Mouse (Mus musculus): Measurements from ENCODE around the gene Fpr2.
"Not testable (repeated sequence)": the region's sequence is repeated elsewhere in the genome, so short reads cannot be mapped to it uniquely, and the experiment has no call there.

Gene Fpr2

DNA sequence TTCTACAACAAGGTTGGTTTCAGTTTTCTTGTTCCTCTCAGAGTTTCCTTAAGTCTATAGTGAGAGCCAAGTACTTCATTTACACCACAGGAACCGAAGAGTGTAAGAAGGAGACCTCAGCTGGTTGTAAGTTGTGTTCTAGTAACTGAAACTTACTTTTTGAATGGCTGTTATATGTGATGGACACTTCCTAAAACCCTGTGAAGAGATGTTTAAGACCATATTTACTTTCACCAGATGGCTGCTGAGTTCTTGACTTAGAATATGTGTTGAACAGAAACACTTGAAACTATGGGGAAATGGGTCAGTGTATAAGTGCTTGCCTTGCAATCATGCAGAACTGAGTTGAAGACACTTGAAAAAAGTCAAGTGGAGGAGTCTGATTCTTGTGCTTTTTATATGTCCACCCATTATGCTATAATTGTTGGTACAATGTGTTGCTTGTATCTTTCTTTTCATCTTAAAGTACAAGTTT, at the start of gene Fpr2, which contains the start of gene Fpr3:
Gene Fpr2, plus strand, starts transcription at position 51 of the 475 bp plus-strand sequence.
Gene Fpr3, plus strand, starts transcription at position 79 of the 475 bp plus-strand sequence.
- no peak for DNase-seq (ENCODE audit: low read depth, low spot score)

DNA sequence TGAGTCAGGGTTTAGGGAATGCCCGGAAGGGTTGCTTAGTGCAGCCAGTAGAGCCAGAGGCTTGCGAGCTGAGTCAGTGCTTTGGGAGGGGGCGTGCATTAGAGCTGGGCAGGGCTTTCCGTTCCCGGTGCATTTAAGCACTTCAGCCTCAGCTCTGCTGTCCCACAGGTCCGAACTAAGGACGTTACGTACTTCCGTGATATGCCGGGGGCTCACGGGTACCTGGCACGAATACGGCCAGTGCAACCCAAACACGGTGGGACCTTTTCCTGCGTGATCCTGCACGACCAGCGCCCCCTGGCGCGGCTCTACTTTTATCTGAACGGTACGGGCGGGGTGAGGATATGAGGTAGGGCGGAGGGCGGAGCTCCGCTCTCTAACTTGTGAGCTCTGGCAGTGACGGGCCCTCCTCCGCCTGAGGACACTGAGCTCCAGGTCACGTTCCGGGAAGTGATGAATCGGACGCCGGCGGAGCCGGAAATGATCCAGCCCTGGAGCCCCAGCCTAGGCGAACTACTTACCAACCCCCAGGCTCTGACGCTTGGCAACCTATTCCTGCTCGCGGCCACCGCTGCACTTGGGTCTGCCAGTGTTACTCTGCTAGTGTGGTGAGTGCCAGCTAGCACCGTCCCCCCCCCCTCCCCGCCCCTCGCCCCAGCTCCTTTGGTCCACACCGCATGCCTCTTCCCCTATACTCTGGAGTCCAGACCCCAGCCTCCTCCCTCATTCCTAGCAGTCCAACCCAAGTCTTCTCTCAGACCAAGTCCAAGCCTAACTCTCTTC, 49.5 kb upstream of the Fpr2 start:
- DNase-seq (ENCODE audit: low read depth, low spot score) = peak; percentile 84

DNA sequence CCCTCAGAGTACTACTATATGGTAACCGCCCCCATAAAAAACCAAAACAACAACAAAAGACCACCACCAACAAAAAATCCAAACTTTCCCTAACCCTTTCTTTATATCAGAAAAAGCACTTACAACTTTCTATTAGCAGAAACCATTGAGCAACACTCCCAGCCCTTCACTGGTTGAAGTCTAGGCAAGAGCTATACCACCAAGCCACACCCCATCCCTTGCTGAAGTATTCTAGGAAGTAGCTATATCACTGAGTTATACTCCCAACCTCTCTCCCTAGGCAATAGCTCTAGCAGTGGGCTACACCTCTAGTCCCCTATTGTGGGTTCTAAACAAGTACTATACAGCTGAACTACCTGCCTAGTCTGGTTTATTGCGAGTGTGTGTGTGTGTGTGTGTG, 48.3 kb upstream of the Fpr2 start:
- DNase-seq (ENCODE audit: low read depth, low spot score) = no peak

DNA sequence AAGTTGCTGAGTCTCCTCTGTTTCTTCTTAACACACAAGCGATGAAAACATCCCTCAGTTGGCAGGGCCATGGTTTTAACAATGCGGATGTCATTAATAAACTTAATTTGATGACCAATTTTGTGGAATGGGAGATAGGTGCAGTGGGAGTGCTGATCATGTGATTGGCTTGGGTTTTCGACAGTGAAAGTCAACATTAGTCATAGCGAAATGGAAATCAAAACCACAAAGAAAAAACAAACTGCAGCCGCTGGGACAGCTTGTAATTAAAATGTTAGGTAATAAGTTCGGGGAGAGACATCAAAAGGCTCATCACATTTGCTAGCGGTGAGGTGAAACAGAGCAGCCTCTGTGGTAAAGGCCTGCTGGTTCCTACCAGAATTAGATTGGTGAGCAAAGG, 46.8 kb upstream of the Fpr2 start:
- DNase-seq (ENCODE audit: low read depth, low spot score) = no peak

- no peak for DNase-seq (ENCODE audit: low read depth, low spot score)
These were observed 43.9 kb upstream of the Fpr2 start for GRCm38 (mm10) chr17:17843534-17844261.

GRCm38 (mm10) chr17:17844606-17845005, 43.0 kb upstream of the Fpr2 start:
- not testable (repeated sequence) for DNase-seq (ENCODE audit: low read depth, low spot score)

GRCm38 (mm10) chr17:17845187-17846027, 42.2 kb upstream of the Fpr2 start:
- DNase-seq (ENCODE audit: low read depth, low spot score) = no peak

DNA sequence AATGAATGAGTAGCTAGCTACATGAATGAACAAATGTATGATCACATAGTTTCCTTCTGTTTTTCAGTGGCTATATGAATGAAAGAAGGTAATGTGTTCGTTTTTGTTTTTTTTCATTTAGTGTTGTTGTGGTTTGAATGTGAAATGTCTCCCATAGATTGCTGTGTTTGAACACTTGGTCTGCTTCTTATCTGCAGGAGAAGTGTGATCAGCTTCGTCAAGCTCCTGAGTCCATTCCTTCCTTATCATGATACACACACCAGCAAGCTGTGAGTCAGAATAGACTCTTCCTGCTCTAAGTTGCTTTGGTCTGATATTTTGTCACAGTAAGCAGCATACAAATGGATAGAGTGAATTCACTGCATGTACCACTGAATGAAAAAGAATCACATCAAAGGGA, 38.6 kb upstream of the Fpr2 start:
- DNase-seq (ENCODE audit: low read depth, low spot score) = no peak

GRCm38 (mm10) chr17:17849906-17850712, 37.5 kb upstream of the Fpr2 start:
- no peak for DNase-seq (ENCODE audit: low read depth, low spot score)

GRCm38 (mm10) chr17:17855064-17855838, 32.4 kb upstream of the Fpr2 start, which contains the start of gene Has1:
TSS of gene Has1 (minus strand) at chr17:17855205.
- DNase-seq (ENCODE audit: low read depth, low spot score) = no peak

DNA sequence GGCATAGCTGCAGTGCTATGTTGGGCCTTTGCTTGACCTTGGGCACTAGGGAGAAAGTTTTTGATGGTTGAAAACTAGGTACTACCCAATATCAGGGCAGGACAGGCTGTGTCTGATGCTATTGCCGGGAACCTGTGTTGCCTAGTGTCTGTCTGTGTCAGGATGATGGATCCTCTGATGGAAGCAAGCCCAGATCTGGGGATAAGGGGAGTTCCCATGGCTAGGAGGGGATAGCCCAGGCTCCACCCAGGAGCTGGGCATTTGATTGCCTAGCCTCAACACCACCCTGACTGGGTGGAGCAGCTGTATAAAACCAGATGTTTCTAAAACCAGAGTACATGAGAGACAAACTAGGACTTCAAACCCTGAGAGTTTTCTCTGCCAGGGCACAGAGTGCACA, 31.0 kb upstream of the Fpr2 start:
- no peak for DNase-seq (ENCODE audit: low read depth, low spot score)

DNA sequence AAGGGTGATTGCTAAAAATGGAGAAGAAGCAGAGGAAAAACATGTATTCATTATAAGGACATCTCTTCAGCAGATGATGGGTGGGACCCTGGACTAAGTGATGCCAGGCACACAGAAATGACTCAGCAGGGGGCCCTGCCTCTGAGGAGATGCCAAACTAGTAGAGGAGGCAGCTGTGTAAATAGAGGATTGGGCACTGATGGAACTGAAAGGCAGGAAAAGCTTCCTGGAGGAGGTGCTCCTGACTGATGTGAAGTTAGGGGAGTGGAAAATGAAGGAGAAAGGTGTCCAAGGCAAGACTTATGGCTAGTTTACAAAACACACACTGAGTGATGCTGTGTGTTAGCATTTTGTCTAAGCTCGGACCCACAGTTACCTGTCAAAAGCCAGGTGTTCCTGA, 30.2 kb upstream of the Fpr2 start:
- no peak for DNase-seq (ENCODE audit: low read depth, low spot score)

- no peak for DNase-seq (ENCODE audit: low read depth, low spot score)
These were observed 27.5 kb upstream of the Fpr2 start for GRCm38 (mm10) chr17:17860110-17860509.

GRCm38 (mm10) chr17:17862360-17862759, 25.3 kb upstream of the Fpr2 start:
- DNase-seq (ENCODE audit: low read depth, low spot score) = no peak

GRCm38 (mm10) chr17:17865168-17865567, 22.5 kb upstream of the Fpr2 start:
- DNase-seq (ENCODE audit: low read depth, low spot score) = no peak

DNA sequence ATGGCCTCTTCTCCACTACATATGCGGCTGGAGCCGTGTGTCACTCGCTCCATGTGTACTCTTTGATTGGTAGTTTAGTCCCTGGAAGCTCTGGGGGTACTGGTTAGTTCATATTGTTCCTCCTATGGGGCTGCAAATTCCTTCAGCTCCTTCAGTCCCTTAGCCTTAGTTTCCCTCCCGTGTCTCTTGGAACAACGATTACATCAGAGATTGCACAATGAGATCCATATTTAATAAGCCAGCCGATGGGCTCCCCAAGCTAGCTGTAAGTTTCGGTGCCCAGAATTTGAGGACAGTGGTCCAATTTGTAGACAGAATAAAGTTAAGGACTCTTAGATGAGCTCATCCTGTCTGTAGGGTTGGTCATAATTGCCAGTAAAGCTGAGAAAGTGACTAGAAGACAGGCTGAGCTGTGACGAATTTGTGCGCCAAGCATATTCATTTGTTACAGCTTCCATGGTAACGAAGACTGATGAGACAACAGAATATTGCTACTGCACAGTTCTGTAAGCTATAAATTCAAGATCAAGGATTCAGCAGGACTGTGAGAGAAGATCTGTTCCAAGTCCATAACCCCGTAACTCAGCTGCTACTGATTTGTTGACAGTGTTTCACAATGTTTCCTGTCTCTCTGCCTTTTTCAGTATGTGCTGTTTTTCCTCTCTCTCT, 20.7 kb upstream of the Fpr2 start:
- no peak for DNase-seq (ENCODE audit: low read depth, low spot score)

GRCm38 (mm10) chr17:17870892-17871550, 16.6 kb upstream of the Fpr2 start:
- no peak for DNase-seq (ENCODE audit: low read depth, low spot score)

- DNase-seq (ENCODE audit: low read depth, low spot score) = no peak
These were observed 15.9 kb upstream of the Fpr2 start for GRCm38 (mm10) chr17:17871697-17872096.

GRCm38 (mm10) chr17:17879347-17879746, 8.3 kb upstream of the Fpr2 start:
- DNase-seq (ENCODE audit: low read depth, low spot score) = no peak

All from embryo, embryonic 11.5 days (tissue).